Mouse (Mus musculus): Measurements from ENCODE around the gene Ugt1a9. TPM values are rescaled to one million over a fixed set of nuclear protein-coding genes. Genes with fewer than 3 reads are reported as not detected.
A peak's percentile ranks its signal among the peaks of the same experiment; 100 is the strongest.
"Not testable (repeated sequence)": the region's sequence is repeated elsewhere in the genome, so short reads cannot be mapped to it uniquely, and the experiment has no call there.

Ugt1a9 gene
- polyA plus RNA-seq, 2 experiments: 0.21 to 0.34 TPM

GRCm38 (mm10) chr1:88081670-88082069 is 11.1 kb downstream of the Ugt1a9 start:
- DNase-seq (ENCODE audit: low read depth in 3 of 3, low spot score in 3 of 3) (no peak), ATAC-seq (ENCODE audit: insufficient read depth) (no peak)
- H3K27ac ChIP-seq: no peak overlapping the region
- H3K4me2 ChIP-seq (ENCODE audit: low read depth): no peak overlapping the region
- no peaks in the 10 kb centered on the region for H3K4me1 ChIP-seq (replicated peaks; ENCODE audit: control insufficient read depth in 2 of 2, insufficient read depth in 2 of 2, low read length in 1 of 2)
- no peaks in the 10 kb centered on the region for H3K27me3 ChIP-seq (ENCODE audit: control insufficient read depth, insufficient read depth, low read length)
- no peak overlapping the region for H3K4me3 ChIP-seq (ENCODE audit: insufficient read depth in 1 of 2, low read depth in 2 of 2, low read length in 2 of 2)
- no peaks in the 10 kb centered on the region for H3K36me3 ChIP-seq (replicated peaks; ENCODE audit: control insufficient read depth, insufficient read depth, low read depth)
- H3K9ac ChIP-seq (replicated peaks): no peak overlapping the region
- 39% methylated on average over 1 of the region's 1 CpGs for WGBS (ENCODE audit: insufficient replicate concordance)
- no peaks in the 10 kb centered on the region for H3K9me3 ChIP-seq (ENCODE audit: control insufficient read depth, low read length)
- no peak for TF ChIP-seq EP300 (IDR thresholded peaks at IDR 0.05; ENCODE audit: low read depth)

DNA sequence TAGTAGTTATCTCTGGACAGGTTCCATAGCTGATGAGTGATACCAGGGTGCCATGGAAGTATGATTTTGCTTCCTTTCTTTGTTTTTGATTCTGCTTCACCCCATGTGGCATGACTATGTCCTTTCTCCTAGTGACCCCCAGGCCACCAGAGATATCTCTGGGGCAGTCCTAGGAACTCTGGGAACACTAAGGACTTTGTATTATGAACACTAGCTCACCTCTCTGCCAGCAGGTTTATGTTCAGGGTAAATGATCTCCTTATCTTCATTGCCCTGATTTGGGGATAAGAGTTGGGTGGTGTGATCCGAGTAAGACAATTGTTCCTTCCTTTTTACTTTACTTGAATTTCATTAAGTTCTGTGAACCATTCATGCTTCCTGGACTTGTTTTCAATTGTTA is 15.5 kb downstream of the Ugt1a9 start:
- Histone ChIP-seq H3K36me3 (replicated peaks; ENCODE audit: control insufficient read depth, insufficient read depth, low read depth) (no peaks in the 10 kb centered on the region), H3K4me2 (ENCODE audit: low read depth) (no peak overlapping the region), H3K9ac (replicated peaks) (no peak overlapping the region), H3K4me3 (ENCODE audit: insufficient read depth in 1 of 2, low read depth in 2 of 2, low read length in 2 of 2) (no peak overlapping the region), H3K27me3 (ENCODE audit: control insufficient read depth, insufficient read depth, low read length) (no peaks in the 10 kb centered on the region), H3K27ac (no peak overlapping the region), H3K4me1 (replicated peaks; ENCODE audit: control insufficient read depth in 2 of 2, insufficient read depth in 2 of 2, low read length in 1 of 2) (no peaks in the 10 kb centered on the region), H3K9me3 (ENCODE audit: control insufficient read depth, low read length) (no peaks in the 10 kb centered on the region)
- WGBS (ENCODE audit: insufficient replicate concordance): 36% methylated on average over 1 of the region's 1 CpGs
- DNase-seq (ENCODE audit: low read depth in 3 of 3, low spot score in 3 of 3) (no peak), ATAC-seq (ENCODE audit: insufficient read depth) (no peak)
- TF ChIP-seq EP300 (IDR thresholded peaks at IDR 0.05; ENCODE audit: low read depth): no peak
- no peak for TF ChIP-seq CTCF (IDR thresholded peaks at IDR 0.05; ENCODE audit: low read depth)

GRCm38 (mm10) chr1:88087513-88087912 is 16.9 kb downstream of the Ugt1a9 start, which contains the start of gene Ugt1a8:
Ugt1a8 (plus strand) TSS chr1:88087813.
- H3K36me3 ChIP-seq (replicated peaks; ENCODE audit: control insufficient read depth, insufficient read depth, low read depth): no peaks in the 10 kb centered on the region
- no peak for ATAC-seq (ENCODE audit: insufficient read depth)
- TF ChIP-seq EP300 (IDR thresholded peaks at IDR 0.05; ENCODE audit: low read depth) (no peak), CTCF (IDR thresholded peaks at IDR 0.05; ENCODE audit: low read depth) (no peak)
- DNase-seq (ENCODE audit: low read depth in 3 of 3, low spot score in 3 of 3): no peak
- H3K27me3 ChIP-seq (ENCODE audit: control insufficient read depth, insufficient read depth, low read length): no peaks in the 10 kb centered on the region
- no peak within 1 kb of the TSS for H3K27ac ChIP-seq
- H3K4me3 ChIP-seq (ENCODE audit: insufficient read depth in 1 of 2, low read depth in 2 of 2, low read length in 2 of 2): no peak within 1 kb of the TSS
- no peaks in the 10 kb centered on the region for H3K4me1 ChIP-seq (replicated peaks; ENCODE audit: control insufficient read depth in 2 of 2, insufficient read depth in 2 of 2, low read length in 1 of 2)
- no peak within 1 kb of the TSS for H3K4me2 ChIP-seq (ENCODE audit: low read depth)
- WGBS (ENCODE audit: insufficient replicate concordance): 49% methylated on average over 3 of the region's 3 CpGs
- no peak within 1 kb of the TSS for H3K9ac ChIP-seq (replicated peaks)
- H3K9me3 ChIP-seq (ENCODE audit: control insufficient read depth, low read length): no peaks in the 10 kb centered on the region

GRCm38 (mm10) chr1:88092341-88092740 is 21.7 kb downstream of the Ugt1a9 start:
- no peaks in the 10 kb centered on the region for H3K27me3 ChIP-seq (ENCODE audit: control insufficient read depth, insufficient read depth, low read length)
- no peak for ATAC-seq (ENCODE audit: insufficient read depth)
- no peaks in the 10 kb centered on the region for H3K9me3 ChIP-seq (ENCODE audit: control insufficient read depth, low read length)
- no peak overlapping the region for H3K9ac ChIP-seq (replicated peaks)
- H3K4me1 ChIP-seq (replicated peaks; ENCODE audit: control insufficient read depth in 2 of 2, insufficient read depth in 2 of 2, low read length in 1 of 2): no peaks in the 10 kb centered on the region
- TF ChIP-seq CTCF (IDR thresholded peaks at IDR 0.05; ENCODE audit: low read depth) (no peak), EP300 (IDR thresholded peaks at IDR 0.05; ENCODE audit: low read depth) (no peak)
- no peaks in the 10 kb centered on the region for H3K36me3 ChIP-seq (replicated peaks; ENCODE audit: control insufficient read depth, insufficient read depth, low read depth)
- no peak overlapping the region for H3K4me3 ChIP-seq (ENCODE audit: insufficient read depth in 1 of 2, low read depth in 2 of 2, low read length in 2 of 2)
- H3K27ac ChIP-seq: no peak overlapping the region
- H3K4me2 ChIP-seq (ENCODE audit: low read depth): no peak overlapping the region
- DNase-seq (ENCODE audit: low read depth in 3 of 3, low spot score in 3 of 3): no peak

GRCm38 (mm10) chr1:88094270-88094676 is 23.7 kb downstream of the Ugt1a9 start:
- TF ChIP-seq CTCF (IDR thresholded peaks at IDR 0.05; ENCODE audit: low read depth): peak; percentile 57
- DNase-seq (ENCODE audit: low read depth in 3 of 3, low spot score in 3 of 3); ATAC-seq (ENCODE audit: insufficient read depth); H3K4me1 ChIP-seq (replicated peaks; ENCODE audit: control insufficient read depth in 2 of 2, insufficient read depth in 2 of 2, low read length in 1 of 2); H3K36me3 ChIP-seq (replicated peaks; ENCODE audit: control insufficient read depth, insufficient read depth, low read depth); H3K9me3 ChIP-seq (ENCODE audit: control insufficient read depth, low read length); H3K27ac ChIP-seq; H3K9ac ChIP-seq (replicated peaks); H3K4me2 ChIP-seq (ENCODE audit: low read depth); H3K27me3 ChIP-seq (ENCODE audit: control insufficient read depth, insufficient read depth, low read length); H3K4me3 ChIP-seq (ENCODE audit: insufficient read depth in 1 of 2, low read depth in 2 of 2, low read length in 2 of 2): not testable (repeated sequence)
- WGBS (ENCODE audit: insufficient replicate concordance): 31% methylated on average over 3 of the region's 3 CpGs

Measured in liver, embryonic 14.5 days (tissue).